Mouse (Mus musculus): ENCODE data around the gene Lif.

DNA sequence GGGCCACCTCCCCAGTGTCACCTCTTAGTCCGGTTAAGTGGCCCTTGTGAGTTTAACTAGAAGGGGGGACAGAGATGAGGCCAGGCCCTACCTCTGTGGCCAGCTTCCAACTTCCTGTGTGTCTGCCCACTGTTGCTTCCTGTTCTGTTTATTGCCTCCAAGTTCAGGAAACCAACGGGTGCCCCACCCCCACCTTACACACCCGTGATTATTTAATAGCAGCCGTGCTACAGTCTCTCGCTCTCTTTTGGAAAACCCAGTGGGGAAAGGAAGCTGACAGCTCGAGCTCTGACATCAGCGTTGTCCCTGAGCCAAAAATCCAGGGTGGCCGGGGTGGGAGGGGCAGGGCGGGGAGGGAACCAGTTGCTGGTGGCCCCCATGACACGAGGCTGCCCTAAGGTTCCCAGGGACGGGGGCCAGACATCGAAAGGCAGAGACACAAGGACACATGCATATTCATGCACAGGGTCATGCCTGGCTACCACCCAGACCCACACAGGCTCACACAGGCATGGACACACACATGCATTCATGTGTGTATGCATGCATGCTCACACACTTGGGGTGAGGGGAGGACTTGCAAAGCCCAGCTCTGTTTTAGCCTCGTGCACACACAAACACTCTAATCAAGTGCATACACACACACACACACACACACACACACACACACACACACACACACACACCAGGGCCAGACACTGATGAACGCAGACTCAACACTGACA, 3.3 kb downstream of the Lif start:
- no peak for TF ChIP-seq CTCF (IDR thresholded peaks at IDR 0.05; ENCODE audit: insufficient read depth, low read depth, low read length)
- no peak for TF ChIP-seq POLR2A (IDR thresholded peaks at IDR 0.05; ENCODE audit: insufficient read depth, low read depth, low read length)
